Mouse (Mus musculus): Measurements from ENCODE around the gene Gm1527.

- TF ChIP-seq POLR2A (IDR thresholded peaks at IDR 0.05; ENCODE audit: borderline replicate concordance, control insufficient read depth, low read depth, low read length) (no peak), CTCF (IDR thresholded peaks at IDR 0.05; ENCODE audit: control insufficient read depth, insufficient read depth, low read length) (no peak)
Observed at GRCm38 (mm10) chr3:28847115-28847514, 45.3 kb upstream of the Gm1527 start.
